Mouse (Mus musculus) neural tube, embryonic 15.5 days (tissue): ENCODE results near the gene Idh1. TPM values are rescaled to one million over a fixed set of nuclear protein-coding genes. Genes with fewer than 3 reads are reported as not detected.
"Not testable (repeated sequence)": the region's sequence is repeated elsewhere in the genome, so short reads cannot be mapped to it uniquely, and the experiment has no call there.

Source experiments
- ATAC-seq: fragments of 200-750 bp; cut with Nextera tagmentation; 2 replicates; pipeline ENCODE4 v1.8.0; 2017; ENCODE audit warnings: mild to moderate bottlenecking, moderate TSS enrichment, moderate library complexity; ENCODE audit not compliant: low FRiP score
- H3K27ac ChIP-seq: fragments of 300-500 bp; sonication (generic); replicated peaks from 2 replicates; pipeline ENCODE4 v1.5.1; 2015; ENCODE audit warnings: mild to moderate bottlenecking, inconsistent platforms
- H3K27me3 ChIP-seq: fragments of 300-500 bp; sonication (generic); replicated peaks from 2 replicates; pipeline ENCODE4 v1.6.1; 2015; ENCODE audit warnings: inconsistent platforms
- H3K36me3 ChIP-seq: fragments of 300-500 bp; sonication (generic); 2 replicates; pipeline ENCODE4 v1.6.1; 2015; ENCODE audit warnings: inconsistent platforms
- H3K4me1 ChIP-seq: fragments of 300-500 bp; sonication (generic); 2 replicates; pipeline ENCODE4 v1.6.1; 2015; ENCODE audit warnings: inconsistent platforms
- H3K4me2 ChIP-seq: fragments of 300-500 bp; sonication (generic); 2 replicates; pipeline ENCODE4 v1.6.1; 2015; ENCODE audit warnings: inconsistent platforms, mild to moderate bottlenecking, moderate library complexity
- H3K4me3 ChIP-seq: fragments of 300-500 bp; sonication (generic); replicated peaks from 2 replicates; pipeline ENCODE4 v1.5.1; 2015; ENCODE audit warnings: mild to moderate bottlenecking, inconsistent platforms
- H3K9ac ChIP-seq: fragments of 300-500 bp; sonication (generic); replicated peaks from 2 replicates; pipeline ENCODE4 v1.6.1; 2015; ENCODE audit warnings: mild to moderate bottlenecking, inconsistent platforms
- H3K9me3 ChIP-seq: fragments of 300-500 bp; sonication (generic); replicated peaks from 2 replicates; pipeline ENCODE4 v1.6.1; 2016; ENCODE audit warnings: inconsistent platforms
- WGBS: fragments of 180-500 bp; shearing (Covaris S2); methylation state at CpG from one replicate; pipeline ENCODE4 v1.1.7; 2015; ENCODE audit warnings: mixed read lengths; 5-methylcytosine and 5-hydroxymethylcytosine counted together
- polyA plus RNA-seq: library from polyadenylated mRNA; unstranded; fragments of >200 nt; fragmentation: Nextera tagmentation; extraction: Ambion mirVana; gene quantifications from 2 replicates; pipeline ENCODE4 v1.2.1, GENCODE M21; 2015

Idh1 gene
- polyA plus RNA-seq, result 397 and 446 TPM in 2 replicates

- Histone ChIP-seq H3K36me3 (no peaks in the 10 kb centered on the region), H3K4me3 (peak within 1 kb of the TSS; percentile 98), H3K27ac (peak within 1 kb of the TSS; percentile 90), H3K4me2 (peak within 1 kb of the TSS; percentile 83), H3K27me3 (no peaks in the 10 kb centered on the region), H3K9me3 (no peaks in the 10 kb centered on the region), H3K9ac (peak within 1 kb of the TSS; percentile 82), H3K4me1 (peaks cover 21% of the 10 kb centered on the region)
- ATAC-seq, result peak; percentile 100
- WGBS, result under 1% methylated on average over 68 of the region's 71 CpGs
Measured at GRCm38 (mm10) chr1:65186287-65187073, at the start of gene Idh1, which contains the start of gene Pikfyve. Idh1 (minus strand) TSS chr1:65186500. Pikfyve (plus strand) TSS chr1:65186683.

- WGBS, result 98% methylated on average over 1 of the region's 1 CpGs
- no peaks in the 10 kb centered on the region for H3K27me3 ChIP-seq
- H3K36me3 ChIP-seq, result peaks cover 19% of the 10 kb centered on the region
- no peak overlapping the region for H3K4me2 ChIP-seq
- H3K9ac ChIP-seq, result no peak overlapping the region
- H3K4me3 ChIP-seq, result no peak overlapping the region
- no peaks in the 10 kb centered on the region for H3K9me3 ChIP-seq
- no peaks in the 10 kb centered on the region for H3K4me1 ChIP-seq
- H3K27ac ChIP-seq, result no peak overlapping the region
- no peak for ATAC-seq
Measured at GRCm38 (mm10) chr1:65230566-65230965, 44.3 kb upstream of the Idh1 start.

DNA sequence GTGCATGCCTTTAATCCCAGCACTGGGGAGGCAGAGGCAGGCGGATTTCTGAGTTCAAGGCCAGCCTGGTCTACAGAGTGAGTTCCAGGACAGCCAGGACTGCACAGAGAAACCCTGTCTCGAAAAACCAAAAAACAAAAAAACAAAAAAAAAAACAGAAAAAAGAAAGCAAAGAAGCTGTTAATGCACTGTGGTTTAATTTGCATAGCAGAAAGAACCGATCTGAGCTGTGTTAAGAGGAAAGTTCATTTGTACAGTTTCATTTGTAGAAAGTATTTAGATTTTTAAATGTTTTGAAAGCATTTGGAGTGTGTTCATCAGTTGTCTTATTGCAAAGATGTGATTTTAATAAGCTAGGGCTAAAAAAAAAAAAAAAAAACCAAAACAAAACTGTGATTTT is 43.5 kb upstream of the Idh1 start:
- H3K4me2 ChIP-seq, H3K4me1 ChIP-seq, H3K27me3 ChIP-seq, H3K9ac ChIP-seq, H3K27ac ChIP-seq, ATAC-seq, H3K9me3 ChIP-seq, H3K4me3 ChIP-seq: not testable (repeated sequence)
- peaks cover 12% of the 10 kb centered on the region for H3K36me3 ChIP-seq
- 95% methylated on average over 3 of the region's 3 CpGs for WGBS

- H3K4me2 ChIP-seq, result no peak overlapping the region
- H3K4me1 ChIP-seq, result no peaks in the 10 kb centered on the region
- ATAC-seq, result no peak
- 77% methylated on average over 2 of the region's 2 CpGs for WGBS
- no peaks in the 10 kb centered on the region for H3K27me3 ChIP-seq
- no peak overlapping the region for H3K4me3 ChIP-seq
- H3K36me3 ChIP-seq, result peaks cover 21% of the 10 kb centered on the region
- no peak overlapping the region for H3K9ac ChIP-seq
- H3K9me3 ChIP-seq, result no peaks in the 10 kb centered on the region
- H3K27ac ChIP-seq, result no peak overlapping the region
Measured at GRCm38 (mm10) chr1:65227681-65228080, 41.4 kb upstream of the Idh1 start.

DNA sequence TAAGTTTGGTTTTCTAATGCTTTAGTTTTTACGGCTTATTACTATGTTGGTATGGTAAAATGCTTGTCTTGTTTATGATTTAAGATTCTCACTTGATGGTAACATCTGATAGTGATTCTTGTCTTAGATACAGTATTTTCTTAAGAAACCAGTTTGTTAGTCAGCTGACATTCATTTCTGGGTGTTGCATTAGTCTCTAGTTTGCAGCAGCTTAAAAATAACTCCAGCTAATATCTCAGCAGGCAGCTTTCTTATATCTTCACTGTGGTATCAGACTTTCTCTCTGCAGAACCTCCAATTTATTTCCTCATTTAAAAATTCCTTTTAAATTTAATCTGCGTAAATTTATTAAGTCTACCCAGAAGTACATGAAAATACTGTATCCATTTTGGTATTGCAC is 37.4 kb upstream of the Idh1 start:
- Histone ChIP-seq H3K9ac (no peak overlapping the region), H3K27ac (no peak overlapping the region), H3K4me2 (no peak overlapping the region), H3K9me3 (no peaks in the 10 kb centered on the region), H3K27me3 (no peaks in the 10 kb centered on the region), H3K36me3 (peaks cover 38% of the 10 kb centered on the region), H3K4me3 (no peak overlapping the region), H3K4me1 (no peaks in the 10 kb centered on the region)
- no peak for ATAC-seq
- WGBS, result 99% methylated on average over 2 of the region's 2 CpGs

GRCm38 (mm10) chr1:65217972-65218371 is 31.7 kb upstream of the Idh1 start:
- Histone ChIP-seq H3K27ac (no peak overlapping the region), H3K9me3 (no peaks in the 10 kb centered on the region), H3K4me1 (no peaks in the 10 kb centered on the region), H3K9ac (no peak overlapping the region), H3K36me3 (peaks cover 24% of the 10 kb centered on the region), H3K4me3 (no peak overlapping the region), H3K27me3 (no peaks in the 10 kb centered on the region), H3K4me2 (no peak overlapping the region)
- 90% methylated on average over 1 of the region's 1 CpGs for WGBS
- no peak for ATAC-seq

DNA sequence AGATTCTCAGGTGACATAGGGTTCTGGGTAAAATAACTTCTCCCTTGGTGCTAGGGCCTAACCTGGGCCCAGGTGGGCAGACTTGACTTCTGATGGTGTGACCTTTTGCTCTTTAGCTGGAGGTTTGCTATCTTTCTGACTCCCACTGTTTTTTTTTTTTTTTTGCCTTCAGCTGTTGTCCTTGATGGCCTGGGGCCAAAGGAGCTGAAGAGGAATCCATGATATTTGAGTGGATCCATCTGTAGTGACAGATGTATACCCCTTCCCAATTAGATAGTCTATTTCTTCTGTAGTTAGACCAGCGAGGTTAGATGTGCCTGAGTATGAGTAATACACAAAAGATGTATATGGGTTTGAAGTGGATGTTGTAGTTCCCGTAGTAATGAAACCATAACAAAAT is 31.3 kb upstream of the Idh1 start:
- Histone ChIP-seq H3K4me2 (no peak overlapping the region), H3K4me1 (no peaks in the 10 kb centered on the region), H3K4me3 (no peak overlapping the region), H3K27me3 (no peaks in the 10 kb centered on the region), H3K9me3 (no peaks in the 10 kb centered on the region), H3K36me3 (peaks cover 21% of the 10 kb centered on the region), H3K9ac (no peak overlapping the region), H3K27ac (no peak overlapping the region)
- 93% methylated on average over 2 of the region's 2 CpGs for WGBS
- ATAC-seq, result no peak

GRCm38 (mm10) chr1:65213214-65213613 is 26.9 kb upstream of the Idh1 start:
- Histone ChIP-seq H3K9me3 (peaks cover 6% of the 10 kb centered on the region; the same call in 1 of the 2 replicates), H3K27ac (no peak overlapping the region), H3K27me3 (no peaks in the 10 kb centered on the region), H3K4me3 (no peak overlapping the region), H3K36me3 (peaks cover 37% of the 10 kb centered on the region), H3K4me2 (no peak overlapping the region), H3K4me1 (no peaks in the 10 kb centered on the region), H3K9ac (no peak overlapping the region)
- ATAC-seq, result no peak
- WGBS, result 53% methylated on average over 2 of the region's 2 CpGs

- no peak overlapping the region for H3K9ac ChIP-seq
- no peak overlapping the region for H3K4me3 ChIP-seq
- H3K4me1 ChIP-seq, result no peaks in the 10 kb centered on the region
- peaks cover 51% of the 10 kb centered on the region for H3K36me3 ChIP-seq
- no peak for ATAC-seq
- 87% methylated on average over 1 of the region's 1 CpGs for WGBS
- H3K4me2 ChIP-seq, result no peak overlapping the region
- H3K9me3 ChIP-seq, result no peaks in the 10 kb centered on the region
- H3K27ac ChIP-seq, result no peak overlapping the region
- no peaks in the 10 kb centered on the region for H3K27me3 ChIP-seq
Measured at GRCm38 (mm10) chr1:65204299-65204698, 18.0 kb upstream of the Idh1 start.

GRCm38 (mm10) chr1:65198861-65199260 is 12.6 kb upstream of the Idh1 start:
- H3K27ac ChIP-seq, result no peak overlapping the region
- peaks cover 29% of the 10 kb centered on the region for H3K36me3 ChIP-seq
- no peak overlapping the region for H3K4me3 ChIP-seq
- no peaks in the 10 kb centered on the region for H3K9me3 ChIP-seq
- no peak overlapping the region for H3K4me2 ChIP-seq
- ATAC-seq, result no peak
- no peaks in the 10 kb centered on the region for H3K27me3 ChIP-seq
- H3K9ac ChIP-seq, result no peak overlapping the region
- H3K4me1 ChIP-seq, result no peaks in the 10 kb centered on the region
- WGBS, result 98% methylated on average over 2 of the region's 2 CpGs

- H3K9me3 ChIP-seq, result no peaks in the 10 kb centered on the region
- no peak overlapping the region for H3K9ac ChIP-seq
- ATAC-seq, result no peak
- H3K36me3 ChIP-seq, result peaks cover 30% of the 10 kb centered on the region
- WGBS, result 80% methylated on average over 2 of the region's 2 CpGs
- H3K27ac ChIP-seq, result no peak overlapping the region
- H3K27me3 ChIP-seq, result no peaks in the 10 kb centered on the region
- H3K4me3 ChIP-seq, result no peak overlapping the region
- no peak overlapping the region for H3K4me2 ChIP-seq
- no peaks in the 10 kb centered on the region for H3K4me1 ChIP-seq
Measured at GRCm38 (mm10) chr1:65198425-65198824, 12.1 kb upstream of the Idh1 start.

- WGBS, result 95% methylated on average over 2 of the region's 2 CpGs
- no peaks in the 10 kb centered on the region for H3K27me3 ChIP-seq
- ATAC-seq, result no peak
- no peak overlapping the region for H3K4me2 ChIP-seq
- no peaks in the 10 kb centered on the region for H3K9me3 ChIP-seq
- H3K27ac ChIP-seq, result no peak overlapping the region
- peaks cover 7% of the 10 kb centered on the region for H3K4me1 ChIP-seq
- H3K9ac ChIP-seq, result no peak overlapping the region
- H3K4me3 ChIP-seq, result no peak overlapping the region
- peaks cover 36% of the 10 kb centered on the region for H3K36me3 ChIP-seq
Measured at GRCm38 (mm10) chr1:65193226-65193625, 6.9 kb upstream of the Idh1 start.
